Mouse (Mus musculus) mesoderm, embryonic 11.5 days (tissue): ENCODE results near the gene Zfp1.

Experiments used
- DNase-seq: peaks from one replicate; pipeline ENCODE4 v3.0.0-alpha.2; 2012; ENCODE audit warnings: low read depth, low spot score

Zfp1 gene

GRCm38 (mm10) chr8:111643264-111644141 is at the start of gene Zfp1:
Gene Zfp1, plus strand, starts transcription at chr8:111643401.
- peak; percentile 95 for DNase-seq

DNA sequence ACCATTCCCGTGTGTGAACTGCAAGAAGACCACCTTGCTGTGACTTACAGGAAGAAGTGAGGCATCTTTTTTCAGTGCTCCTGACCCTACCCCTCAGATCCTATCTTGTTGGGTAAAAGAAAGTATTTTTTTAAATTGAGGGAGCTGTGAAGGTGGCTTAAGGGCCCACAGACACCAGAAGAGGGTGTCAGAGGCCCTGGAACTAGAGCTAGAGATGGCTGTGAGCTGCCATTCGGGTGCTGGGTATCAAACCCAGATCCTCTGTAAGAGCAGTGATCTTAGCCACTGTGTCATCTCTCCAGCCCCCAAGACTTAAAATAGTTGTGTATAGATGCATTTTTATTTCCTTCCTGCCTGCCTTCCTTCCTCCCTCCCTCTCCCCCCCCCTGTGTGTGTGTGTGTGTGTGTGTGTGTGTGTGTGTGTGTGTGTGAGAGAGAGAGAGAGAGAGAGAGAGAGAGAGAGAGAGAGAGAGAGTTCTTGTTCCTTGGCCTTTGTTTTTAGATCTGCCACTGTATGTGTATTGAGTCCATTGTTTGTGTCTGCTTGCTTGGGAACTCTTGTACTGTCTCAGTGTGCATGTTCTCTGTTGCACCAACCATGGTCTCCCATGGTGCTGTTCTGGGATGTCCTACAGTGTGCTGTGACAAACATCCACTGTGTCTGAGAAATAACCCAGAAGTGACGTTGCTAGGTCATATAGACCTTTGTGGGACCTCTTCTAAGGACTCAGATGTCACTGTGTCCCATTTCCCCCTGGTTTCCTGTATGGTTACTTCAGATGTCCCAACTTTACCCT is 49.0 kb upstream of the Zfp1 start:
- DNase-seq = no peak

DNA sequence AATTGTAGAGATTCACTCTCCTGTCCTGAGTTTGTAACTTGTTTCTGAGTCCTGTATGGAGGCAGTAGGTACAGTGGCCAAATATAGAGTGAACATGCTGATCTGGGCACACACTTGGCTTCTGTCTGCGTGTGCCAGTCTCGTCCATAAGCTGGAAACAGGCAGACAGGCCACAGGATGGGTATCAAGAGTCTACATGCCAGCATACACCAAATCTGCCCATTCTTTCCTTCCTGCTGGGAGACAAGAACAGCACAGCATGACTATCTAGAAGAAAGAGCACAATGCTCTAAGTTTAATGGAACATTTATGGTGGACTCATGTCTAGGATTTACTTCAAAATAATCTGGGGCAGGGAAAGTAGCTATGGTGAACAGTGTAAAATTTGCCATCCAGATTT is 48.2 kb upstream of the Zfp1 start:
- DNase-seq = no peak

DNA sequence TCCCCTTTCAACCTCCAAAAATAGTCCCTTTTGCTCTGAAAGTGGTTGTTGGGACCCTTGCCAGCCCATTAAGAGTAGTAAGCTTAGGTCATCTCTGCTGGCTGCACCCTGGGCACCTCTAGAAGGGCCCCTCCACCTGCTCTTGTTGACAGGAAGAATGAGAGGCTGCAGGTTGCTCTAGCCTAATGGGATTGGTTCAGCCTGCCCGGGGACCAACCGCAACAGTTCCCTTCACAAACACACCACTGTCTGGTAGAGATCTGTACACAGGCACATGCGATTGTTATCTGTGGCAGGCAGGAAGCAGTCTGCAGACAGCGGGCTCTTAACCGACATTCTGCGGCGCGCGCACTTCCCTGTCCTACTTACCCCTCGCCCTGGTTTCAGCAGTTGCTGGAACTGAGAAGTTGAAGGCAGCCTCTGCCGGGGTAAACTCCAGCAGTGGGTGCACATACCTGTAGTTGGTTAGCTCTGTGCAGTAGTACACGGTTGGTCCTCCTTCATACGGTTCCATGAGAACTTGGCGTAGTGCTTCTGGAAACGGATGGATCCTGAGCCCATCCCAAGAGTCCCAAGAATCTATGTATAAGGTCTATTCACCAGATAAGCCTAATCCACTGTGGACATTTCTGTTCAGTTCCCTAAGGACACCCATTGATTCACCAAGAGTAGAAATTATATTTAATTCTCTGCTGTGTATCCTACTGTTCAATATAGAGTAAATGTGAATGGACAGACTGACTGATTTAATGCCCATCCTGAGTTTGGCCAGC is 47.3 kb upstream of the Zfp1 start:
- peak; percentile 28 for DNase-seq

- DNase-seq = no peak
Observed at GRCm38 (mm10) chr8:111596485-111596821, 46.7 kb upstream of the Zfp1 start.

GRCm38 (mm10) chr8:111597310-111597709 is 45.9 kb upstream of the Zfp1 start:
- peak; percentile 78 for DNase-seq

DNA sequence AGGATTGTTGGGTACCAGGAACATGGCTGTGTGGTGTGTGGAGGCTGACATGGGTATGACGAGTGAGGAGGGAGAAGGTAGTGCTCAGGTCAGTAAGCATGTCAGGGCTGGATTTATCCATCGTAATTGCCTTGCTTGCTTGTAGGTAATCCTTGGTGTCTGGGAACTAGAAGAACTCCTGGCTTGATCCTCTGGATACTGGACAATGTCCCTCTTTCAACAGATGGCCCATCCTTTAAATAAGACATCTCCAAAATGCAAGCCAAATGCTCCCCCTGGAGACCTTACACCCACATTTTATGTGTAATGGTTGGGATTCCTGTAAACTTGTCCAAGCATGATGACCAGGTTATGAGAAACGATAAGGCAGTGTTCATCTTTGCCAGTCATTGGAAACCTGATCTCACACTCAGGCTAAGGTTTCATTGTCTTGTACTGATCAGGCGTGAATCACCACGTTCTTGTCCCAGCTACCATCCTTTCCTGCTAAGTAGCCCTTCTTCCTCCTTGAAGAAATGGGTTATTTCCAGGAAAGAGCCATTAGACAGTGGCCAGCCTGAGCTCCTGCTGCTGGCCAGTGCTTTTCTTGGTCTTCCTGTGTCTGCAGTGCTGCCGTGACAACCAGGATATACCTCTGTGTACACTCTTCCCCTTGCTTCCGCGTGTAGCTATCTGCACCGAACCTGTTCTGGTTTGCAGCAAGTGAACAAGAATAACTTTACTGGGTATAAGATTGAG is 43.3 kb upstream of the Zfp1 start:
- DNase-seq = no peak

DNA sequence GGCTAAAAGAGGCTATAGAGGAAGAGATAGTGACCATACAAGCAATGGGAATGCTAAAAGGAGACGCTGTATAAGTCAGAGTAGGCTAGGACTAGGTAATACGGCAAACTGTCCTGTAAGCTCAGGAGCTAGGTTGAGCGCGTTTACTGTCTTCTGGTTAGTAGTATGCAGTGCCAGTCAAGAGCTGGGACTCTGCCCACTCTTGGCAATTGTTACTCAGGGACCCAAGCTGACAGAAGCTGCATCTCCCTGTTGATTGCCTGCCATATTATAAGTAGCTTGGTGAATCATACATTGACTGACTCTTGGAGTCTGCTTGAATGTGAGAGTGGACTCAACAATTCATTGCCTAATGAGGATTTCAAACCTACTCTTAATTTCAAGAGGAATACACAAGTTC is 41.2 kb upstream of the Zfp1 start:
- DNase-seq = no peak

- no peak for DNase-seq
Observed at GRCm38 (mm10) chr8:111604986-111605385, 38.2 kb upstream of the Zfp1 start.

DNA sequence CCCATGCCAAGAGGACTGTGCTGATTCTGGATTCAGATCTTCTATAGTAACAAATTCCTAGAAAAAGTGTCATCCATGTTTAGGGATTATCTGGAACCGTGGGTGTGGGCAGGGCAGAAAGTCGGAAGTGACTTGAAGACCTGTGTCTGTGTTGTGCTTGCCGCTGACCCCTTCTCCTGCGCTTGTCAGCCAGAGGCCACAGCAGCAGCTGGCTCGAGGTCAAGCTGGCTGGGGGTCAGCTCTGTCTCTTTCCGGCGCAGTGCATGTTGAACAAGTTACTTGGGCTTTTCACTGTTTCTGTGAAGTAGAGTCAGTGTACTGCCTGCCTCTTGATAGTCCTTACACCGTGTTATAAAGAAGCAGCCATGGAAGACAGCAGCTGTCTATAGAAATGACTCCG is 36.2 kb upstream of the Zfp1 start:
- DNase-seq = no peak

DNA sequence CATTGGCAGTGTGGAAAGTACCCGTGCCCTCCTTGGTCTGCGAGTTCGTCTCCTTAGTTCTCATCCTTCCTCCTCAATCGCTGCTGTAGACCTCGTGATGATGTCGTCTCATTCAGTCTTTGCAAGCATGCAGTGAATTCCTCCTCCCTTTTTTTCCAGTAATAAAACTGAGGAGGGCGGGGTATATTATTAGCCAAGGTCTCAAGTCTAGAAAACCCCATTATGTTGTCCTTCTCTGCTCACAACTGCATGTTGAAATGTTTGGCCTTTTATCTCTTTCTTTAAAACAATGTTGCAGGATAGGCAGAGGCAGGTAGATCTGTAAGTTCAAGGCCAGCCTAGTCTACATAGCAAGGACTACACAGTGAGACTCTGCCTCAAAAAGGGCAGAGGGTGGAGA is 35.8 kb upstream of the Zfp1 start:
- DNase-seq = no peak

DNA sequence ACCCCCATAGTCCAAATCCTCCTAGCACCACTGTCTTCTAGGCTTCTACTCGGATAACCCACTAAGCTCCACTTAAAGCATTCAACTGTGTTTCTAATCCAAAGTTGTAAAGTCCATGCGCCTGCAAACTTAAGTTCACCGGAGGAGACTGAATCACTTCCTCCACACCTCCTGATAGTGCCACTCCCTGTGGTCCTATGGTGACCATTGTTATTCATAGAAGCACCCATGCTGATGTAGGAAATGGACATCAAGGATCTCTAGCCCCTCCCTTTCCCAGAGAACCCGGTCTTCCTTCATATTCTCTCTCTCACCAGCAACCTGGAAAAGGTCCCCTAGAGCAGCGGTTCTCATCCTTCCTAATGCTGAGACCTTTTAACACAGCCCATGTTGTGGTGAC is 30.0 kb upstream of the Zfp1 start:
- DNase-seq = no peak

GRCm38 (mm10) chr8:111614786-111615701 is 28.2 kb upstream of the Zfp1 start:
- no peak for DNase-seq

DNA sequence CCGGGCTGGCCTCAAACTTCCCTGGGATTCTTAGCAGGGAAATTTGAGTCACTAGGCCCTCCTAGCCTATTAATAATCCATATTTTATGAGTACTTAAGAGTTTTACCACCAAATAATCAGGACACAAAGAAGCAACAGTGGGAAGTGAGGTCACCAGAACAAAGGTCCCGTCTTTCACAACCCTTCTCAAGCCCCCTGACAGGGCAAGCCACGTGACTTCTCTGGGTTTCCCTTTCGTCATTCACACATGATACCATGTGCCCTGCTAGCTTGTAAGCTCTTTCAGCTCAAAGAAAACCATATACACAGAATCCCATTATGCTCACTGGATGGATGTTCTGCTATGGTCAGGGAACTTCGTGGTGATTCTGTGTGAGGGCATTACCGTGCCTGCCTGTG is 25.4 kb upstream of the Zfp1 start:
- no peak for DNase-seq

DNA sequence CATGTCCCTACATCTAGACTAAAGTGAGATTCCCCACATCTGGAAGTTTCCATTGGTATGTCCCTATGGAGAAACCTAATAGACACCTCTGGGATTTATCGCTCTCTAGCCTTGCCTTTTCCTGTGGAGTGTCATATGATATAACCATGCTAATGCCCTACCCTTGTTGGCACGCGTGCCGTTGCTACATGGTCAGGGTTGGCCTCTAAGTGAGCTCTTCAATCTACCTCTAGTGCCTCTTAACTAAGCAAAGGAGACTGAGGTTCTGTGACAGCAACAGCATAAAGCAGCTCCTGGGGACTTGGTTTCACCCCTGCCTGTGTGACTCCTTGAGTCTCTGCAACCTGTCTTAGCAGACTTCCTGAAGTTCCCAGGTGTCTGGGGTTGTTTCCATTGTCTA is 24.9 kb upstream of the Zfp1 start:
- DNase-seq = no peak

GRCm38 (mm10) chr8:111619936-111620335 is 23.3 kb upstream of the Zfp1 start:
- no peak for DNase-seq

- DNase-seq = no peak
Observed at GRCm38 (mm10) chr8:111622104-111622503, 21.1 kb upstream of the Zfp1 start.

DNA sequence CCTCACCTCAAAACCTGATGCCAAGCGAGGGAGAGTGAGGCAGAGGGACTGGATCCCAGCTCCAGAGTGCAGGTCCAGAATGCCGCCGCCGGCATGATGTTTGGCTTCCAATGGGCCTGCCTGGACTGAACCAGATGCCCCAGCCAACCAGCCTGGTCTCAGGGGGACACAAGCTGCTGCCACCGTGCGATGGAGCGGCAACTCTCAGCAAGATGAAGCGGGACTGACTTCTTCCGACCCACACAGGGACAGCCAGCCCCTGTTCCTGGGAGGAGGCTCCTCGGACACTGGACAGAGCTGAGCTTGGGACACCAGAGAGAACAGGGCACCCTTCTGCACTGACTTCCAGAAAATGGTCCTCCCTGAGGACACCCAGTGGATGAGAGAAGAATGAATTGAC is 20.6 kb upstream of the Zfp1 start:
- DNase-seq = no peak

- no peak for DNase-seq
Observed at GRCm38 (mm10) chr8:111624081-111624852, 18.9 kb upstream of the Zfp1 start.

- no peak for DNase-seq
Observed at GRCm38 (mm10) chr8:111624853-111625221, 18.4 kb upstream of the Zfp1 start.
